Mouse (Mus musculus) hindbrain, embryonic 14.5 days (tissue): ENCODE data around the gene Ccpg1. TPM values are rescaled to one million over a fixed set of nuclear protein-coding genes. Genes with fewer than 3 reads are reported as not detected.
A peak's percentile ranks its signal among the peaks of the same experiment; 100 is the strongest.

Source experiments
- ATAC-seq: fragments of 200-750 bp; cut with Nextera tagmentation; 2 replicates; pipeline ENCODE4 v1.8.0; 2017; ENCODE audit warnings: moderate number of reproducible peaks, mild to moderate bottlenecking, moderate TSS enrichment, moderate library complexity; ENCODE audit not compliant: low FRiP score
- DNase-seq: peaks from one replicate; pipeline ENCODE4 v3.0.0-alpha.2; 2015; ENCODE audit warnings: low spot score
- H3K27ac ChIP-seq: fragments of 300-500 bp; sonication (generic); 2 replicates; pipeline ENCODE4 v1.5.1; 2014; ENCODE audit warnings: mild to moderate bottlenecking, moderate library complexity
- H3K27me3 ChIP-seq: fragments of 300-500 bp; sonication (generic); 2 replicates; pipeline ENCODE4 v1.6.1; 2014; ENCODE audit warnings: mild to moderate bottlenecking, low read length, mixed read lengths; ENCODE audit not compliant: control insufficient read depth, insufficient read depth
- H3K36me3 ChIP-seq: fragments of 300-500 bp; sonication (generic); replicated peaks from 2 replicates; pipeline ENCODE4 v1.6.1; 2014; ENCODE audit not compliant: control insufficient read depth, insufficient read depth
- H3K4me1 ChIP-seq: fragments of 300-500 bp; sonication (generic); replicated peaks from 2 replicates; pipeline ENCODE4 v1.6.1; 2014; ENCODE audit warnings: antibody characterized with exemption, low read length, mixed read lengths; ENCODE audit not compliant: control insufficient read depth, insufficient read depth
- H3K4me2 ChIP-seq: fragments of 300-500 bp; sonication (generic); replicated peaks from 2 replicates; pipeline ENCODE4 v1.6.1; 2014; ENCODE audit warnings: mild to moderate bottlenecking, moderate library complexity
- H3K4me3 ChIP-seq: fragments of 300-500 bp; sonication (generic); replicated peaks from 2 replicates; pipeline ENCODE4 v1.5.1; 2014; ENCODE audit warnings: mild to moderate bottlenecking, low read length
- H3K9ac ChIP-seq: fragments of 300-500 bp; sonication (generic); 2 replicates; pipeline ENCODE4 v1.6.1; 2014
- H3K9me3 ChIP-seq: fragments of 300-500 bp; sonication (generic); 2 replicates; pipeline ENCODE4 v1.6.1; 2016; ENCODE audit warnings: low read length; ENCODE audit not compliant: control insufficient read depth
- WGBS: fragments of 180-500 bp; shearing (Covaris S2); extraction: QIAGEN DNeasy Blood & Tissue Kit; methylation state at CpG from one replicate; pipeline ENCODE4 v1.1.7; 2014; 5-methylcytosine and 5-hydroxymethylcytosine counted together
- microRNA-seq: library from miRNA; unstranded; fragments of <30 nt; microRNA quantifications from one replicate; pipeline ENCODE4, GENCODE M21; 2016
- polyA plus RNA-seq: library from polyadenylated mRNA; unstranded; fragments of >200 nt; fragmentation: Nextera tagmentation; extraction: Ambion mirVana; gene quantifications from 2 replicates; pipeline ENCODE4 v1.2.1, GENCODE M21; 2014

Ccpg1 gene
- polyA plus RNA-seq, 1 experiment from 2014 or later, result 42.3 TPM

DNA sequence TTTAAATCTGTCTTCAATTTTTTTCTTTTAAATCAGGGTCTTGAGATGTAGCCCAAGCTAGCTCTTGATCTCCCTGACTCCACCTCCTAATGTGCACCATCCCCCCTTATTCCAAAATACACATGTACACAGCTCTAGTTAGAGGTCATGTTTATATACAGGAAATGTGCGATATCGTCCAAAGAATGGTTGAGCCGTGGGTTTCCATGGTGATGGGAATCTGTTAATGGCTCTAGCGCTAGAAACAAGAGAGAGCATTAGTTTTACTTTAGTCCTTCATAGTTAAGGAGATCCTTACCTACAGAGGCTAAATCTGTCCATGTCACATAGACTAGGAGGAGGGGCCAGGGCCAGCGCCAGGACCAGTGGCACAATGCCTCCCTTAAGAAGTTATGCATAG, 64.6 kb downstream of the Ccpg1 start:
- H3K36me3 ChIP-seq, result no peaks in the 10 kb centered on the region
- H3K9ac ChIP-seq, result no peak overlapping the region
- H3K27ac ChIP-seq, result no peak overlapping the region
- no peak overlapping the region for H3K4me2 ChIP-seq
- no peak overlapping the region for H3K4me3 ChIP-seq
- H3K4me1 ChIP-seq, result peaks cover 13% of the 10 kb centered on the region; the same call in 1 of the 2 replicates
- no peak for ATAC-seq
- WGBS, result 70% methylated on average over 5 of the region's 5 CpGs
- no peak for DNase-seq
- H3K27me3 ChIP-seq, result 0 out of 2 replicates have a peak, but pooled peaks cover 3% of the 10 kb centered on the region
- no peaks in the 10 kb centered on the region for H3K9me3 ChIP-seq

GRCm38 (mm10) chr9:73050606-73051005, 65.4 kb downstream of the Ccpg1 start:
- H3K4me3 ChIP-seq, result no peak overlapping the region
- no peaks in the 10 kb centered on the region for H3K36me3 ChIP-seq
- H3K4me2 ChIP-seq, result no peak overlapping the region
- H3K4me1 ChIP-seq, result 0 out of 2 replicates have a peak, but pooled peaks cover 6% of the 10 kb centered on the region
- no peak for DNase-seq
- no peaks in the 10 kb centered on the region for H3K9me3 ChIP-seq
- no peaks in the 10 kb centered on the region for H3K27me3 ChIP-seq
- no peak for ATAC-seq
- H3K9ac ChIP-seq, result no peak overlapping the region
- H3K27ac ChIP-seq, result no peak overlapping the region
- 69% methylated on average over 8 of the region's 8 CpGs for WGBS

GRCm38 (mm10) chr9:73055441-73055911, 70.2 kb downstream of the Ccpg1 start:
- 0 out of 2 replicates have a peak, but pooled peaks cover 6% of the 10 kb centered on the region for H3K4me1 ChIP-seq

GRCm38 (mm10) chr9:73059224-73059623, 74.0 kb downstream of the Ccpg1 start:
- no peak overlapping the region for H3K4me2 ChIP-seq
- H3K4me1 ChIP-seq, result no peaks in the 10 kb centered on the region
- H3K27me3 ChIP-seq, result no peaks in the 10 kb centered on the region
- no peak overlapping the region for H3K27ac ChIP-seq
- ATAC-seq (no peak), DNase-seq (no peak)
- H3K36me3 ChIP-seq, result no peaks in the 10 kb centered on the region
- no peaks in the 10 kb centered on the region for H3K9me3 ChIP-seq
- 83% methylated on average over 4 of the region's 4 CpGs for WGBS
- no peak overlapping the region for H3K4me3 ChIP-seq
- no peak overlapping the region for H3K9ac ChIP-seq

More at GRCm38 (mm10) chr9:73055441-73055911, 70.2 kb downstream of the Ccpg1 start:
- no peak overlapping the region for H3K9ac ChIP-seq
- H3K27me3 ChIP-seq, result no peaks in the 10 kb centered on the region
- no peak overlapping the region for H3K27ac ChIP-seq
- DNase-seq (no peak), ATAC-seq (no peak)
- WGBS, result 77% methylated on average over 10 of the region's 10 CpGs
- H3K36me3 ChIP-seq, result no peaks in the 10 kb centered on the region
- H3K4me3 ChIP-seq, result no peak overlapping the region
- no peaks in the 10 kb centered on the region for H3K9me3 ChIP-seq
- H3K4me2 ChIP-seq, result no peak overlapping the region

DNA sequence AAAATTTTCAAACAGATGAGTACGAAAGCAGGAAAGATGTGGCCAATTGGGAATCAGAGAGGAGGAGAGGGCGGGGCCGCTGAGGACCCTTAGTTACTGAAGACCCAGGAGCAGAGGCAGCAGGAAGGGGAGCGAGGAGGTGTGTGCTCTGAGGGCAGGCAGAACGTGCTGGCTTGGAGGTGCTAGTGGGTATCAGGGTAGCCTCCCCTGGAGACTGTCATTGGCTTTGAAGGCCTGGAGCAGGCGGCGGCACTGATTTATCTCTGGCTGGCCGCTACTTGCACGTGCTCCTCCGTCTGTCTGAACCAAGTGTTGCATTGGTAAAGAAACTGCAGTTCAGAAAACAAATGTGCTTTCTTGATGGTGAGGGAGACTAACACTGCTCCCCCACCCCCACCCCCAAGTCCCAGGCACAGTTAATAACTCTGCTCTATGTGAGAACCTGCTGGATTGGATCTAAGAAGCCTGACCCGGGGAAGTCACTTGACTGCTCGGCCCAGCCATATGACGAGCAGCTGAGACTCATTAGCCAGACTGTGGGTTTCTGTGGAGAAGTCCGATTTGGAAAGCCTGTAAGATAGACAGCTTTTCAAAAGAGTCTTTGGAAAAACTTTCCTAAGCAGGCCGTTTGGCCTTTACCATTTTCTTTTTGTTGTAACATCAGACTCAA, 78.5 kb downstream of the Ccpg1 start:
- Histone ChIP-seq H3K27ac (no peak overlapping the region), H3K27me3 (no peaks in the 10 kb centered on the region), H3K4me2 (0 out of 2 replicates have a peak overlapping the region, but pooled peaks have one; percentile 7), H3K9ac (no peak overlapping the region), H3K36me3 (no peaks in the 10 kb centered on the region), H3K4me3 (no peak overlapping the region), H3K9me3 (no peaks in the 10 kb centered on the region), H3K4me1 (peaks cover 13% of the 10 kb centered on the region)
- no peak for DNase-seq
- no peak for ATAC-seq
- WGBS, result 33% methylated on average over 15 of the region's 15 CpGs

Small RNAs within 50 kb of the gene (microRNA-seq; reads per million reads assigned to microRNA genes)
- gene Gm27353, result not detected

Other genes starting within 250 kb of the Ccpg1 start
- 0.82 and 0.98 TPM in 2 replicates for gene Prtg, start 178.6 kb upstream of the Ccpg1 start, polyA plus RNA-seq
- gene Pygo1, start 59.8 kb upstream of the Ccpg1 start, polyA plus RNA-seq, result 18.1 and 18.3 TPM in 2 replicates
- gene Dyx1c1, start 26.6 kb upstream of the Ccpg1 start, polyA plus RNA-seq, result 2.2 and 2.9 TPM in 2 replicates
- 0.31 TPM in 1 of 2 replicates, not detected in the other for gene Gm44503, start 26.6 kb upstream of the Ccpg1 start, polyA plus RNA-seq
- 27.1 TPM in 2 replicates for gene Ccpg1os, start within 50 bp of the Ccpg1 start, polyA plus RNA-seq
- 13.2 and 21.0 TPM in 2 replicates for gene Pigb, start 54.9 kb downstream of the Ccpg1 start, polyA plus RNA-seq
- 1.0 and 1.1 TPM in 2 replicates for gene Rab27a, start 59.4 kb downstream of the Ccpg1 start, polyA plus RNA-seq
- 0.21 TPM in 1 of 2 replicates, not detected in the other for gene Khdc3, start 116.4 kb downstream of the Ccpg1 start, polyA plus RNA-seq
- gene Gm20509, start 117.0 kb downstream of the Ccpg1 start, polyA plus RNA-seq, result not detected in 2 replicates
- 104 and 108 TPM in 2 replicates for gene Rsl24d1, start 128.0 kb downstream of the Ccpg1 start, polyA plus RNA-seq